Comparison of ENCODE assay signal across 24 mouse cellular contexts in genomic region chr13:9314713-9315112, GRCm38 (mm10). TPM values are rescaled to one million over a fixed set of nuclear protein-coding genes. Genes with fewer than 3 reads are reported as not detected.
A peak's percentile ranks its signal among the peaks of the same experiment; 100 is the strongest.
DNase-seq lines count a peak whose midpoint lies in the region; ATAC-seq and TF ChIP-seq lines count a peak whose summit lies in the region.
"Had no signal": no experiment of that assay in that cellular context is flagged by ENCODE, and none has a peak within 500 bp of the region (broad histone marks: within the 10 kb centered on the region; RNA-seq: fewer than 3 reads in every experiment).

No protein-coding gene starts in this region.

- no peaks in the 10 kb centered on the region for H3K9me3 ChIP-seq in heart, embryonic 11.5 days (replicated peaks; ENCODE audit: control insufficient read depth, low read length)
- no peaks in the 10 kb centered on the region for H3K9me3 ChIP-seq in heart, postnatal 0 days (replicated peaks; ENCODE audit: control insufficient read depth, low read length)
- no peaks in the 10 kb centered on the region for H3K9me3 ChIP-seq in heart, embryonic 12.5 days (replicated peaks)
- H3K9me3 ChIP-seq in lung, embryonic 14.5 days (ENCODE audit: low read depth, low read length), result no peaks in the 10 kb centered on the region
- no peaks in the 10 kb centered on the region for H3K9me3 ChIP-seq in stomach, embryonic 15.5 days
- H3K9me3 ChIP-seq in stomach, postnatal 0 days (ENCODE audit: control insufficient read depth, low read length), result no peaks in the 10 kb centered on the region
- H3K9me3 ChIP-seq: embryonic facial prominence, embryonic 12.5 days; midbrain, embryonic 10.5 days; neural tube, embryonic 12.5 days had no signal

- DNase-seq in heart, adult 2 months, result no peak
- no peak for DNase-seq in heart, postnatal 0 days (ENCODE audit: low spot score)
- peak; percentile 22 for DNase-seq in lung, embryonic 14.5 days
- no peak for DNase-seq in lung, postnatal 14 days
- DNase-seq in stomach, postnatal 0 days (ENCODE audit: low spot score), result no peak
- DNase-seq: cerebellum, adult 11-12 months; cerebellum, adult 9-11 months; embryo, embryonic 11 days; gastrocnemius, postnatal 36 days; liver; right cerebral cortex, adult 18-20 months; spleen, adult 18-20 months; thymus, adult 2 months; thymus, postnatal 36 days had no signal

- no peak for ATAC-seq in heart, embryonic 11.5 days (replicated peaks; ENCODE audit: insufficient number of reproducible peaks, low FRiP score, low TSS enrichment)
- no peak for ATAC-seq in heart, postnatal 0 days (ENCODE audit: insufficient read depth, low read depth)
- no peak for ATAC-seq in heart, embryonic 12.5 days (ENCODE audit: insufficient number of reproducible peaks, low FRiP score)
- ATAC-seq in lung, embryonic 14.5 days (ENCODE audit: insufficient read depth), result no peak
- ATAC-seq in stomach, embryonic 15.5 days (ENCODE audit: insufficient read depth, low FRiP score, low read depth), result peak; percentile 31; the same call in 1 of the 2 replicates
- ATAC-seq in stomach, postnatal 0 days (ENCODE audit: low FRiP score, low TSS enrichment), result no peak
- ATAC-seq: forebrain, embryonic 14.5 days; inflammation-experienced regulatory T-cells, adult 6 months had no signal

- H3K27me3 ChIP-seq in heart, adult 2 months (ENCODE audit: control insufficient read depth, insufficient read depth, low read length), result no peaks in the 10 kb centered on the region
- H3K27me3 ChIP-seq in heart, embryonic 11.5 days (ENCODE audit: control insufficient read depth, insufficient read depth, low read length), result no peaks in the 10 kb centered on the region
- H3K27me3 ChIP-seq in heart, postnatal 0 days (ENCODE audit: control insufficient read depth, insufficient read depth, low read length), result no peaks in the 10 kb centered on the region
- no peaks in the 10 kb centered on the region for H3K27me3 ChIP-seq in heart, embryonic 12.5 days (replicated peaks)
- H3K27me3 ChIP-seq in lung, embryonic 14.5 days (ENCODE audit: insufficient read depth, low read length), result no peaks in the 10 kb centered on the region
- no peaks in the 10 kb centered on the region for H3K27me3 ChIP-seq in stomach, embryonic 15.5 days (replicated peaks)
- H3K27me3 ChIP-seq in stomach, postnatal 0 days (ENCODE audit: control insufficient read depth, insufficient read depth, low read length), result no peaks in the 10 kb centered on the region
- H3K27me3 ChIP-seq: embryonic facial prominence, embryonic 12.5 days; neural tube, embryonic 12.5 days had no signal

- no peak overlapping the region for H3K4me2 ChIP-seq in heart, embryonic 11.5 days
- no peak overlapping the region for H3K4me2 ChIP-seq in heart, postnatal 0 days (ENCODE audit: low read depth, low read length)
- H3K4me2 ChIP-seq in heart, embryonic 12.5 days, result no peak overlapping the region
- no peak overlapping the region for H3K4me2 ChIP-seq in lung, embryonic 14.5 days
- no peak overlapping the region for H3K4me2 ChIP-seq in stomach, embryonic 15.5 days
- H3K4me2 ChIP-seq in stomach, postnatal 0 days (replicated peaks; ENCODE audit: low read depth), result no peak overlapping the region
- H3K4me2 ChIP-seq: embryonic facial prominence, embryonic 12.5 days; neural tube, embryonic 12.5 days had no signal

- H3K79me2 ChIP-seq in heart, adult 2 months (replicated peaks; ENCODE audit: control insufficient read depth, insufficient read depth, low read length), result peaks cover 6% of the 10 kb centered on the region

- no peak overlapping the region for H3K9ac ChIP-seq in heart, adult 2 months (ENCODE audit: low read depth, low read length)
- no peak overlapping the region for H3K9ac ChIP-seq in heart, embryonic 11.5 days (ENCODE audit: low read depth, low read length)
- H3K9ac ChIP-seq in heart, postnatal 0 days (replicated peaks; ENCODE audit: low read depth, low read length), result no peak overlapping the region
- no peak overlapping the region for H3K9ac ChIP-seq in heart, embryonic 12.5 days
- no peak overlapping the region for H3K9ac ChIP-seq in lung, embryonic 14.5 days
- H3K9ac ChIP-seq in stomach, embryonic 15.5 days, result no peak overlapping the region
- H3K9ac ChIP-seq in stomach, postnatal 0 days (ENCODE audit: low read length), result no peak overlapping the region
- H3K9ac ChIP-seq: embryonic facial prominence, embryonic 12.5 days; neural tube, embryonic 12.5 days had no signal

- TF ChIP-seq CTCF in heart, adult 2 months (IDR thresholded peaks at IDR 0.05), result no peak
- no peak for TF ChIP-seq CTCF in heart, postnatal 0 days (IDR thresholded peaks at IDR 0.05; ENCODE audit: low read depth)
- no peak for TF ChIP-seq CTCF in lung, embryonic 14.5 days (IDR thresholded peaks at IDR 0.05; ENCODE audit: low read depth)
- TF ChIP-seq CTCF in stomach, postnatal 0 days (IDR thresholded peaks at IDR 0.05; ENCODE audit: low read depth), result no peak

- no peak for TF ChIP-seq POLR2A in heart, adult 2 months (IDR thresholded peaks at IDR 0.05; ENCODE audit: insufficient read depth, low read depth, low read length)

- H3K4me3 ChIP-seq in heart, adult 2 months, result no peak overlapping the region
- H3K4me3 ChIP-seq in heart, embryonic 11.5 days (ENCODE audit: low read depth, low read length), result no peak overlapping the region
- H3K4me3 ChIP-seq in heart, postnatal 0 days (ENCODE audit: low read depth, low read length), result no peak overlapping the region
- H3K4me3 ChIP-seq in heart, embryonic 12.5 days, result no peak overlapping the region
- H3K4me3 ChIP-seq in lung, embryonic 14.5 days (ENCODE audit: low read depth, low read length), result no peak overlapping the region
- no peak overlapping the region for H3K4me3 ChIP-seq in stomach, embryonic 15.5 days (replicated peaks)
- no peak overlapping the region for H3K4me3 ChIP-seq in stomach, postnatal 0 days (ENCODE audit: low read depth, low read length)
- H3K4me3 ChIP-seq: embryonic facial prominence, embryonic 12.5 days; midbrain, embryonic 10.5 days; myocyte; neural tube, embryonic 12.5 days had no signal

- peaks cover 12% of the 10 kb centered on the region for H3K4me1 ChIP-seq in heart, adult 2 months (ENCODE audit: control insufficient read depth, insufficient read depth, low read length)
- H3K4me1 ChIP-seq in heart, embryonic 11.5 days (ENCODE audit: control insufficient read depth, insufficient read depth, low read length), result no peaks in the 10 kb centered on the region
- peaks cover 63% of the 10 kb centered on the region for H3K4me1 ChIP-seq in heart, postnatal 0 days (ENCODE audit: control insufficient read depth, insufficient read depth)
- peaks cover 25% of the 10 kb centered on the region for H3K4me1 ChIP-seq in heart, embryonic 12.5 days (replicated peaks)
- H3K4me1 ChIP-seq in lung, embryonic 14.5 days (ENCODE audit: insufficient read depth), result no peaks in the 10 kb centered on the region
- no peaks in the 10 kb centered on the region; the same call in 1 of the 2 replicates for H3K4me1 ChIP-seq in stomach, embryonic 15.5 days
- 0 out of 2 replicates have a peak, but pooled peaks cover 2% of the 10 kb centered on the region for H3K4me1 ChIP-seq in stomach, postnatal 0 days (replicated peaks; ENCODE audit: control insufficient read depth, insufficient read depth)
- H3K4me1 ChIP-seq: midbrain, embryonic 10.5 days had no signal

- no peak for TF ChIP-seq EP300 in heart, adult 2 months (IDR thresholded peaks at IDR 0.05; ENCODE audit: insufficient read depth, low read depth, low read length)
- TF ChIP-seq EP300 in heart, postnatal 0 days (IDR thresholded peaks at IDR 0.05; ENCODE audit: low read depth), result no peak
- TF ChIP-seq EP300 in stomach, postnatal 0 days (optimal IDR thresholded peaks at IDR 0.05), result no peak

- H3K27ac ChIP-seq in heart, adult 2 months, result peak overlapping the region; percentile 80
- H3K27ac ChIP-seq in heart, embryonic 11.5 days (ENCODE audit: low read depth, low read length), result no peak overlapping the region
- H3K27ac ChIP-seq in heart, postnatal 0 days (ENCODE audit: low read depth), result peak overlapping the region; percentile 77
- no peak overlapping the region for H3K27ac ChIP-seq in heart, embryonic 12.5 days (ENCODE audit: poor library complexity, severe bottlenecking)
- peak overlapping the region; percentile 15; the same call in 1 of the 2 replicates for H3K27ac ChIP-seq in lung, embryonic 14.5 days (ENCODE audit: low read depth)
- H3K27ac ChIP-seq in stomach, embryonic 15.5 days, result no peak overlapping the region
- H3K27ac ChIP-seq in stomach, postnatal 0 days (replicated peaks), result no peak overlapping the region
- H3K27ac ChIP-seq: embryonic facial prominence, embryonic 12.5 days; midbrain, embryonic 10.5 days; neural tube, embryonic 12.5 days had no signal

- WGBS in heart, adult 2 months, result 61% methylated on average over 4 of the region's 4 CpGs
- WGBS in heart, embryonic 11.5 days (ENCODE audit: insufficient replicate concordance), result 75% methylated on average over 4 of the region's 4 CpGs
- 69% methylated on average over 4 of the region's 4 CpGs for WGBS in heart, postnatal 0 days
- 74% methylated on average over 4 of the region's 4 CpGs for WGBS in heart, embryonic 12.5 days
- WGBS in lung, embryonic 14.5 days, result 57% methylated on average over 4 of the region's 4 CpGs
- WGBS in stomach, embryonic 15.5 days, result 62% methylated on average over 4 of the region's 4 CpGs
- WGBS in stomach, postnatal 0 days, result 60% methylated on average over 4 of the region's 4 CpGs

- intact Hi-C loops in heart, adult 2 months (cut with DNase I), result no loop called here

- peaks cover 11% of the 10 kb centered on the region for H3K36me3 ChIP-seq in heart, adult 2 months (ENCODE audit: control insufficient read depth, insufficient read depth, low read length)
- H3K36me3 ChIP-seq in heart, embryonic 11.5 days (ENCODE audit: control insufficient read depth, insufficient read depth, low read length), result no peaks in the 10 kb centered on the region
- H3K36me3 ChIP-seq in heart, postnatal 0 days (replicated peaks; ENCODE audit: control insufficient read depth, insufficient read depth, low read length), result no peaks in the 10 kb centered on the region
- no peaks in the 10 kb centered on the region for H3K36me3 ChIP-seq in heart, embryonic 12.5 days
- H3K36me3 ChIP-seq in lung, embryonic 14.5 days (ENCODE audit: insufficient read depth), result no peaks in the 10 kb centered on the region
- no peaks in the 10 kb centered on the region for H3K36me3 ChIP-seq in stomach, embryonic 15.5 days
- H3K36me3 ChIP-seq in stomach, postnatal 0 days (ENCODE audit: control insufficient read depth, insufficient read depth, low read length), result no peaks in the 10 kb centered on the region
- H3K36me3 ChIP-seq: embryonic facial prominence, embryonic 12.5 days; midbrain, embryonic 10.5 days; neural tube, embryonic 12.5 days had no signal

RNA-seq across cellular contexts. Expression of gene Dip2c, which starts 38.4 kb away (rescaled TPM):
- total RNA-seq in heart, adult 2 months (2021), result 10 to 100 TPM; 36.3 to 43.7 TPM
- 19.1 and 39.9 TPM in 2 replicates for polyA plus RNA-seq in heart, adult 2 months (2012; rRNA removed)
- polyA plus RNA-seq in heart, embryonic 11.5 days (2014; fragmentation: Nextera tagmentation; extraction: Ambion mirVana), result 4.4 and 6.0 TPM in 2 replicates
- total RNA-seq in heart, postnatal 0 days (2014; rRNA removed; ENCODE audit: low replicate concordance), result 55.8 and 63.6 TPM in 2 replicates
- 6.1 and 7.1 TPM in 2 replicates for polyA plus RNA-seq in heart, postnatal 0 days (2015; fragmentation: Nextera tagmentation; extraction: Ambion mirVana)
- 7.9 and 8.4 TPM in 2 replicates for polyA plus RNA-seq in heart, embryonic 12.5 days (2016; fragmentation: Nextera tagmentation; extraction: Ambion mirVana)
- 7.2 and 8.6 TPM in 2 replicates for polyA plus RNA-seq in lung, embryonic 14.5 days (2014; fragmentation: Nextera tagmentation; extraction: Ambion mirVana)
- 4.7 and 5.0 TPM in 2 replicates for polyA plus RNA-seq in stomach, embryonic 15.5 days (2015; fragmentation: Nextera tagmentation; extraction: Ambion mirVana)
- 2.6 and 2.9 TPM in 2 replicates for polyA plus RNA-seq in stomach, postnatal 0 days (2015; fragmentation: Nextera tagmentation; extraction: Ambion mirVana)
- total RNA-seq: MEL had no signal

Comparison
In these comparisons a context has a peak if more than half of its experiments do, and no peak if none do; other contexts are left out.
1. H3K27ac ChIP-seq: peak in heart, adult 2 months (single experiment), heart, postnatal 0 days (single experiment) and lung, embryonic 14.5 days (single experiment); none in heart, embryonic 11.5 days (single experiment), heart, embryonic 12.5 days (single experiment), stomach, embryonic 15.5 days (single experiment) and stomach, postnatal 0 days (single experiment).